Mouse (Mus musculus): ENCODE results near the gene Fmnl1.

DNA sequence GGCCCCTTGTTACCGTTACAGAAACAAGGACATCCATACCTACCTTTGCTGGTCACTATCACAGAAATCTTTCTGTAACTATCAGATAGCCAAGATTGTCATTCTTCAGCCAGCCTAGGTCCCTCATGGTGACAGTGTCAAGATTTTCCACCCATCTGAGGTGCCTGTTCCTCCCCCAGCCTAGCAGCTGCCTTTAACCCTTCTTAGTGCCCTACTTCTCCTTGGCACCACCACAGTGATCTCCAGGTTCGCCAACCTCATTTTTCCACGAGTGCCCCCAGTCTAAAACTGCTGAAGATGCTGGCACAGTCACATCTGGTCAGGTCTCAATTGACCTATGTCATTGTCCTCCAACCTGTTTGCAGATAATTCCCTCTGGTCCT is 805 bp upstream of the Fmnl1 start:
- TF ChIP-seq CTCF (IDR thresholded peaks at IDR 0.05; ENCODE audit: borderline replicate concordance, control insufficient read depth, extremely low read depth, insufficient read depth, low read length, poor library complexity) (no peak), POLR2A (IDR thresholded peaks at IDR 0.05; ENCODE audit: control insufficient read depth, extremely low read depth, insufficient read depth, low read length, poor library complexity) (no peak)

All from thymus, adult 2 months (tissue).